Mouse (Mus musculus) liver, embryonic 13.5 days (tissue): ENCODE measurements around the gene Otos. TPM values are rescaled to one million over a fixed set of nuclear protein-coding genes. Genes with fewer than 3 reads are reported as not detected.

Source experiments
- ATAC-seq: fragments of 200-750 bp; cut with Nextera tagmentation; 2 replicates; pipeline ENCODE4 v1.8.0; 2017; ENCODE audit warnings: low read depth, mild to moderate bottlenecking, moderate number of reproducible peaks, moderate library complexity
- DNase-seq: peaks from one replicate; pipeline ENCODE4 v3.0.0; 2022
- H3K27ac ChIP-seq: fragments of 300-500 bp; sonication (generic); 2 replicates; pipeline ENCODE4 v1.5.1; 2015; ENCODE audit warnings: moderate library complexity, mild to moderate bottlenecking, inconsistent platforms
- H3K27me3 ChIP-seq: fragments of 300-500 bp; sonication (generic); 2 replicates; pipeline ENCODE4 v1.6.1; 2015; ENCODE audit warnings: mild to moderate bottlenecking, inconsistent platforms
- H3K36me3 ChIP-seq: fragments of 300-500 bp; sonication (generic); 2 replicates; pipeline ENCODE4 v1.6.1; 2015; ENCODE audit warnings: mild to moderate bottlenecking, inconsistent platforms
- H3K4me1 ChIP-seq: fragments of 300-500 bp; sonication (generic); replicated peaks from 2 replicates; pipeline ENCODE4 v1.6.1; 2015; ENCODE audit warnings: inconsistent platforms
- H3K4me2 ChIP-seq: fragments of 300-500 bp; sonication (generic); 2 replicates; pipeline ENCODE4 v1.6.1; 2015; ENCODE audit warnings: inconsistent platforms, mild to moderate bottlenecking, moderate library complexity
- H3K4me3 ChIP-seq: fragments of 300-500 bp; sonication (generic); replicated peaks from 2 replicates; pipeline ENCODE4 v1.5.1; 2015; ENCODE audit warnings: mild to moderate bottlenecking, inconsistent platforms
- H3K9ac ChIP-seq: fragments of 300-500 bp; sonication (generic); 2 replicates; pipeline ENCODE4 v1.6.1; 2015; ENCODE audit warnings: mild to moderate bottlenecking, inconsistent platforms
- H3K9me3 ChIP-seq: fragments of 300-500 bp; sonication (generic); replicated peaks from 2 replicates; pipeline ENCODE4 v1.6.1; 2016; ENCODE audit warnings: inconsistent platforms
- WGBS: fragments of 180-500 bp; shearing (Covaris S2); methylation state at CpG from one replicate; pipeline ENCODE4 v1.1.7; 2015; ENCODE audit not compliant: insufficient replicate concordance; 5-methylcytosine and 5-hydroxymethylcytosine counted together
- polyA plus RNA-seq: library from polyadenylated mRNA; unstranded; fragments of >200 nt; fragmentation: Nextera tagmentation; extraction: Ambion mirVana; gene quantifications from 2 replicates; pipeline ENCODE4 v1.2.1, GENCODE M21; 2015

The Otos gene
- polyA plus RNA-seq, 1 experiment from 2014 or later, result not detected

DNA sequence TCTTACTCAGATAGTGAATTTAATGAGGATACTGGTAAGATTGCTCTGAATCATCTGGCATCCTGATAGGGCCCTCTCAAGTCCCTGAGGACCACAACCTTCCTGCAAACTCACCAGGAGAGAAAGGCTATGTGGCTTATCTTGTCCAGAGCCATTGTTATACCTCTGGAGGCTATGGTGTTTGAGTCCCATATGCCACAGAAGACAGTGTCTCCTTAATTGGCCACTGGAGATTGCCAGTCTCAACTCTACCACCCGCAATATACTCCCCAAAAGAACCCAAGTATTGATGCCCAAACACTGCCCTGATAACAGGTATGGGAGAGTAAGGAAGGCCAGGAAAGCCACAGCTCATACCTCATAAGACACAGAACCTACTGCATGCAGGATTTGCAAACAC is 43.2 kb downstream of the Otos start, which contains the start of gene Olfr1410:
Gene Olfr1410, plus strand, starts transcription at position 301 of the 400 bp plus-strand sequence.
- Histone ChIP-seq H3K4me2 (no peak within 1 kb of the TSS), H3K27me3 (no peaks in the 10 kb centered on the region), H3K9ac (no peak within 1 kb of the TSS), H3K36me3 (no peaks in the 10 kb centered on the region), H3K9me3 (no peaks in the 10 kb centered on the region), H3K27ac (no peak within 1 kb of the TSS), H3K4me1 (no peaks in the 10 kb centered on the region), H3K4me3 (no peak within 1 kb of the TSS)
- ATAC-seq (no peak), DNase-seq (no peak)
- WGBS, result 72% methylated on average over 1 of the region's 1 CpGs

DNA sequence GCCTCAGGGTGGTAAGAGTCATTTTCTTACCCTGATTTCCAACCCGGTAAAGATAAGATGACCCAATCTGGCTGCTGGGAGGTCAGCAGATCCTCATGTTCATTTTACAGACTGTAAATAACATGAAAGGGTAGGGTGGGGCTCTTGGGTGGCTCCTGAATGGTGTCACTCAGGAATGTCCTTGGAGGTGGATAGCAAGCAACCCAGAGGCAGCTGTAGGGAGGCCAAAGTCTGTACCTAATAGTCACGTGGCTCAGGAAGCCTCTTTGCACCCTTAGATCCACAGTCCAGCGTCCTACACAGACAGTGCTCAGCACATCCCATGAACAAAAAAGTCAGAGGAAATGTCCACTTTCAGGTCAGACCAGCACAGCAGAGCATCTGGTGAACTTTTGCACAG is 52.6 kb downstream of the Otos start:
- DNase-seq (no peak), ATAC-seq (no peak)
- WGBS, result 58% methylated on average over 3 of the region's 3 CpGs

More for the DNA sequence above, 52.6 kb downstream of the Otos start:
- Histone ChIP-seq H3K27me3 (no peaks in the 10 kb centered on the region), H3K9ac (no peak overlapping the region), H3K4me2 (no peak overlapping the region), H3K36me3 (no peaks in the 10 kb centered on the region), H3K27ac (no peak overlapping the region), H3K9me3 (no peaks in the 10 kb centered on the region), H3K4me1 (no peaks in the 10 kb centered on the region), H3K4me3 (no peak overlapping the region)

Other genes with a start within 250 kb of the Otos start
- gene Ndufa10, start 175.0 kb downstream of the Otos start, polyA plus RNA-seq, result 167 and 187 TPM in 2 replicates
- not detected in 2 replicates for gene Olfr1416, start 163.7 kb downstream of the Otos start, polyA plus RNA-seq
- not detected in 2 replicates for gene Olfr1415, start 152.7 kb downstream of the Otos start, polyA plus RNA-seq
- gene Olfr1414, start 130.2 kb downstream of the Otos start, polyA plus RNA-seq, result not detected in 2 replicates
- gene Olfr1413, start 77.5 kb downstream of the Otos start, polyA plus RNA-seq, result not detected in 2 replicates
- not detected in 2 replicates for gene Olfr1412, start 63.1 kb downstream of the Otos start, polyA plus RNA-seq
- not detected in 2 replicates for gene Olfr1411, start 54.4 kb downstream of the Otos start, polyA plus RNA-seq
- gene Olfr1410, start 43.1 kb downstream of the Otos start, polyA plus RNA-seq, result not detected in 2 replicates
- not detected in 2 replicates for gene Olfr12, start 31.1 kb downstream of the Otos start, polyA plus RNA-seq
- gene Cops9, start 6.9 kb downstream of the Otos start, polyA plus RNA-seq, result 204 and 226 TPM in 2 replicates
- gene Gpc1, start 182.8 kb upstream of the Otos start, polyA plus RNA-seq, result 2.7 TPM in 2 replicates